In the genomic region with DNA sequence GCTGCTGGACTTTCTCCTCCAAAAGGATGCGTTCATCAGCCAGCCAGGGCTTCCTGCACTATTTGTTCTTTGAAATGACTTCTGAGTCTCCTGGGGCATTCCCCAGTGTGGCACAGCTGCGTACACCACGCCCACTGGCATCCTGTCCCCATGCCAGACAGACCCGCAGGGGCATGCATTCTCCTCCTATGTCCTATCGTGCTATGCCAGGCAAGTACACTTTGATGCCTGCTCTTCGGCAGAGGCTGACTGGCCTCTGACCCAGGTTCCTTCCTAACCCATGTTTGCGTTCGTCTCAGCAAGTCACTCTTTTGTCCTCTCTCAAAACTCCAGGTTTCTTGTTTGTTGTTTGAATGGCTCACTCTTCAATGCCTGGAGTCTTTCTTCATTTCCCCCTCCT, we compare ENCODE assay signal across 8 mouse cellular contexts.
A peak's percentile ranks its signal among the peaks of the same experiment; 100 is the strongest.
DNase-seq lines count a peak whose midpoint lies in the region; ATAC-seq and TF ChIP-seq lines count a peak whose summit lies in the region.

No protein-coding gene starts in this region.

- WGBS in forebrain, embryonic 15.5 days, result 12% methylated on average over 8 of the region's 8 CpGs

- no peak overlapping the region for H3K4me3 ChIP-seq in forebrain, embryonic 15.5 days
- no peak overlapping the region for H3K4me3 ChIP-seq in left cerebral cortex, adult 2 months

- H3K36me3 ChIP-seq in forebrain, embryonic 15.5 days, result no peaks in the 10 kb centered on the region

- peak; percentile 29 for DNase-seq in embryo, embryonic 10 days (ENCODE audit: low spot score)
- no peak for DNase-seq in embryo, embryonic 11 days
- DNase-seq in CD4-positive helper T cell, adult 2 months (ENCODE audit: low read depth, low spot score), result peak; percentile 68
- DNase-seq in kidney, adult 18-20 months, result peak; percentile 51
- peak; percentile 85 for DNase-seq in urinary bladder, postnatal 14 days (ENCODE audit: low spot score)
- DNase-seq in left cerebral cortex, adult 2 months (ENCODE audit: extremely low spot score in 1 of 2, low spot score in 2 of 2), result no peak

- no peak for TF ChIP-seq CTCF in left cerebral cortex, adult 2 months (IDR thresholded peaks at IDR 0.05)

- H3K4me1 ChIP-seq in forebrain, embryonic 15.5 days, result peaks cover 31% of the 10 kb centered on the region

- no peak for ATAC-seq in forebrain, embryonic 15.5 days (replicated peaks)
- ATAC-seq in megakaryocyte progenitor cell, adult 5-6 weeks (replicated peaks; ENCODE audit: poor library complexity), result peak; percentile 89

- no peaks in the 10 kb centered on the region for H3K9me3 ChIP-seq in forebrain, embryonic 15.5 days

- no peak overlapping the region for H3K9ac ChIP-seq in forebrain, embryonic 15.5 days (replicated peaks)

- H3K4me2 ChIP-seq in forebrain, embryonic 15.5 days (replicated peaks), result 0 out of 2 replicates have a peak overlapping the region, but pooled peaks have one; percentile 7

- H3K27ac ChIP-seq in forebrain, embryonic 15.5 days (replicated peaks), result peak overlapping the region; percentile 7; the same call in 1 of the 2 replicates
- no peak overlapping the region for H3K27ac ChIP-seq in left cerebral cortex, adult 2 months

- H3K27me3 ChIP-seq in forebrain, embryonic 15.5 days, result no peaks in the 10 kb centered on the region

- intact Hi-C loops in left cerebral cortex, adult 2 months (cut with DNase I), result no loop called here

Comparison
In these comparisons a context has a peak if more than half of its experiments do, and no peak if none do; other contexts are left out.
1. DNase-seq: peak in embryo, embryonic 10 days (single experiment), CD4-positive helper T cell, adult 2 months (single experiment), kidney, adult 18-20 months (single experiment) and urinary bladder, postnatal 14 days (single experiment); none in embryo, embryonic 11 days (single experiment) and left cerebral cortex, adult 2 months (0 of 2).